ENCODE assay signal across 8 mouse cellular contexts in genomic region chrX:77795858-77796174, GRCm38 (mm10). TPM values are rescaled to one million over a fixed set of nuclear protein-coding genes. Genes with fewer than 3 reads are reported as not detected.
DNase-seq lines count a peak whose midpoint lies in the region; ATAC-seq lines count a peak whose summit lies in the region.

No protein-coding gene starts in this region.

- peak overlapping the region; percentile 74; the same call in 1 of the 2 replicates for H3K27ac ChIP-seq in intestine, embryonic 15.5 days

- H3K4me2 ChIP-seq in intestine, embryonic 15.5 days (replicated peaks) = peak overlapping the region; percentile 63

- 12% methylated on average over 26 of the region's 30 CpGs for WGBS in intestine, embryonic 15.5 days

- H3K27me3 ChIP-seq in intestine, embryonic 15.5 days (replicated peaks) = no peaks in the 10 kb centered on the region

- H3K9me3 ChIP-seq in intestine, embryonic 15.5 days = no peaks in the 10 kb centered on the region

- intact Hi-C loops in left cerebral cortex, postnatal 25 days (cut with DNase I) = no loop called here

- no peaks in the 10 kb centered on the region for H3K4me1 ChIP-seq in intestine, embryonic 15.5 days (replicated peaks)

- peak overlapping the region; percentile 54 for H3K4me3 ChIP-seq in intestine, embryonic 15.5 days (replicated peaks)

- ATAC-seq in intestine, embryonic 15.5 days = peak; percentile 98

- no peaks in the 10 kb centered on the region for H3K36me3 ChIP-seq in intestine, embryonic 15.5 days

- H3K9ac ChIP-seq in intestine, embryonic 15.5 days = peak overlapping the region; percentile 50

- DNase-seq in adrenal gland, adult (ENCODE audit: inconsistent age in 2 of 2, low spot score in 1 of 2) = peak; percentile 92 to 96
- peak; percentile 88 for DNase-seq in embryo, embryonic 10 days (ENCODE audit: low spot score)
- peak; percentile 83 for DNase-seq in gastrocnemius, postnatal 25 days
- peak; percentile 83 to 88 for DNase-seq in left cerebral cortex, postnatal 25 days (ENCODE audit: low spot score in 2 of 2)
- peak; percentile 87 for DNase-seq in mesoderm, embryonic 11.5 days (ENCODE audit: low read depth, low spot score)
- peak; percentile 84 for DNase-seq in right cerebral cortex, postnatal 25 days
- DNase-seq in urinary bladder, postnatal 36 days (ENCODE audit: low spot score in 2 of 2) = peak; percentile 85 to 89

RNA-seq across cellular contexts. Expression of gene Prkx, which starts 0.3 kb away (rescaled TPM):
- 1 to 10 TPM; 5.1 to 5.7 TPM for total RNA-seq in gastrocnemius, postnatal 25 days (2021)
- polyA plus RNA-seq in intestine, embryonic 15.5 days (2015; fragmentation: Nextera tagmentation; extraction: Ambion mirVana) = 8.7 and 9.2 TPM in 2 replicates
- 10 to 100 TPM in 1 of 2 experiments, 1 to 10 TPM in 1; 8.7 to 10.5 TPM for total RNA-seq in left cerebral cortex, postnatal 25 days (2021)

RNA-seq across cellular contexts. Expression of gene Pbsn, which starts 57.6 kb away (rescaled TPM):
- not detected for total RNA-seq in gastrocnemius, postnatal 25 days (2021)
- polyA plus RNA-seq in intestine, embryonic 15.5 days (2015; fragmentation: Nextera tagmentation; extraction: Ambion mirVana) = not detected in 2 replicates
- not detected for total RNA-seq in left cerebral cortex, postnatal 25 days (2021)

Comparison
In these comparisons a context has a peak if more than half of its experiments do, and no peak if none do; other contexts are left out.
1. Peak in every context shown above with its lines: DNase-seq, ATAC-seq, H3K4me3 ChIP-seq and H3K27ac ChIP-seq.